Mouse (Mus musculus): ENCODE data around the gene Rbm17. TPM values are rescaled to one million over a fixed set of nuclear protein-coding genes. Genes with fewer than 3 reads are reported as not detected.

Gene Rbm17
- polyA plus RNA-seq (2014; fragmentation: Illumina TruSeq; extraction: RNeasy Lipid Tissue Mini Kit (QIAGEN cat#74804)), result 363 TPM

GRCm38 (mm10) chr2:11604053-11604452 lies at the start of gene Rbm17:
TSS of gene Rbm17 (minus strand) at chr2:11604153.

GRCm38 (mm10) chr2:11642451-11642941 lies 38.5 kb upstream of the Rbm17 start, which contains the start of gene Il2ra:
TSS of gene Il2ra (plus strand) at chr2:11642807.

GRCm38 (mm10) chr2:11625890-11626289 lies 21.9 kb upstream of the Rbm17 start, which contains the start of gene Gm17490:
TSS of gene Gm17490 (minus strand) at chr2:11626264.

GRCm38 (mm10) chr2:11553471-11554400 lies 50.2 kb downstream of the Rbm17 start, which contains the start of gene Pfkfb3:
TSS of gene Pfkfb3 (minus strand) at chr2:11554077.

Other genes with a start within 250 kb of the Rbm17 start
- 18.6 TPM for gene Pfkfb3, start 50.1 kb downstream of the Rbm17 start, polyA plus RNA-seq (2014; fragmentation: Illumina TruSeq; extraction: RNeasy Lipid Tissue Mini Kit (QIAGEN cat#74804))
- not detected for gene Gm17490, start 22.1 kb upstream of the Rbm17 start, polyA plus RNA-seq (2014; fragmentation: Illumina TruSeq; extraction: RNeasy Lipid Tissue Mini Kit (QIAGEN cat#74804))
- 1.6 TPM for gene Il2ra, start 38.7 kb upstream of the Rbm17 start, polyA plus RNA-seq (2014; fragmentation: Illumina TruSeq; extraction: RNeasy Lipid Tissue Mini Kit (QIAGEN cat#74804))
- gene Il15ra, start 101.1 kb upstream of the Rbm17 start, polyA plus RNA-seq (2014; fragmentation: Illumina TruSeq; extraction: RNeasy Lipid Tissue Mini Kit (QIAGEN cat#74804)), result 6.5 TPM
- gene Fbh1, start 173.4 kb upstream of the Rbm17 start, polyA plus RNA-seq (2014; fragmentation: Illumina TruSeq; extraction: RNeasy Lipid Tissue Mini Kit (QIAGEN cat#74804)), result 87.7 TPM
- gene Ankrd16, start 173.7 kb upstream of the Rbm17 start, polyA plus RNA-seq (2014; fragmentation: Illumina TruSeq; extraction: RNeasy Lipid Tissue Mini Kit (QIAGEN cat#74804)), result 7.1 TPM

Data from ovary, adult 10 weeks (tissue).